Mouse (Mus musculus): ENCODE results near the gene Cplane1.
A peak's percentile ranks its signal among the peaks of the same experiment; 100 is the strongest.
"Not testable (repeated sequence)": the region's sequence is repeated elsewhere in the genome, so short reads cannot be mapped to it uniquely, and the experiment has no call there.

The Cplane1 gene

DNA sequence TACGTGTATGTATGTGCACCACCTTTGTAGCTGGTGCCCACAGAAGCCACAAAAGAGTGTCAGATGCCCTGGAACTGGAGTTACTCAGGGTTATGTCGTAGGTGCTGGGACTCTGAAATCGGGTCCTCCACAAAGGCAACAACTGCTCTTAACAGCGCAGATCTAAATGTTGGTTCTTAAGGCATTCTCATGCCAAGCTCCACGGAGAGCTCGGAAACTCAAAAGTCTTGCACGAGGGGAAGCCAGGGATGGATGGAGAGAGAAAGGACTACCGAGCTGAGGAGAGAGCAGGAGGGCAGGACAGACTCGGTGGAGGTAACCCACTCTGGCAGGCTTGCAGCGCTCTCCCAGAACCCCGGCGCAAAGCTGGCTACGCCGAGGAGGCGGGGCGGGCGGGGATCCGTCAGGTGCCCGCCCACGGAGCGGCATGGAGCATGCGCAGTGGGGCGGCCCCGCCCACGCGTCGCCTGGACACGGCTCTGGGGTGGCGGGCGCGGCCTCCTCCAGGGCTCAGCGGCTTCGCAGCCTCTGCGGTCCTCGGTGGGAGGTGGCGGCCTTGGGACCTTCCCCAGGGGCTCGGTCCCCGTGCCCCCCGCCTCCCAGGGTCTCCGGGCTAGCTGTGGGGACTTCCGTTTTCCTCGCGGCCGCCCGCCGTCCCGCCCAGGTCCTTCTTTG, at the start of gene Cplane1:
TSS of gene Cplane1 (plus strand) at position 516 of the 675 bp plus-strand sequence.
- DNase-seq (ENCODE audit: low read depth): peak; percentile 97

DNA sequence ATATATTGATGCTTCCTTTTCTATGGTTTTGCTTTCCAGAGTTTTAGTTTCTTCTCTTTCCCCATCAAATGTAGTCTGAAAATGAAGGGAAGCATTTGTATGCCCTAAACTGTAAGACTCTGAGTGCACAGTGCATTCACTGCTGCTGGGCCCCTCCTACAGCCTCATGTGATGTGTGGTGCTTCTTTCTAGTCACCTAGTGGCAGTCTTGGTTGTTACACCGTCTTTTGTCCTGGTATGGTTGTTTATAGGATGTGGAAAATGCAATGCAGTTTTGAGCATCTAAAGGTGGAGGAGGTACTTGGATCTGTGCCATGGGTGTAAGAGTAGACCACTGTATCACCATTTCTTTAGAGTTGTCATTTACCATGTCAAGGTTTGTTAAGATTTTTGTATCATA, 39.6 kb upstream of the Cplane1 start:
- peak; percentile 17 for DNase-seq (ENCODE audit: low read depth)

DNA sequence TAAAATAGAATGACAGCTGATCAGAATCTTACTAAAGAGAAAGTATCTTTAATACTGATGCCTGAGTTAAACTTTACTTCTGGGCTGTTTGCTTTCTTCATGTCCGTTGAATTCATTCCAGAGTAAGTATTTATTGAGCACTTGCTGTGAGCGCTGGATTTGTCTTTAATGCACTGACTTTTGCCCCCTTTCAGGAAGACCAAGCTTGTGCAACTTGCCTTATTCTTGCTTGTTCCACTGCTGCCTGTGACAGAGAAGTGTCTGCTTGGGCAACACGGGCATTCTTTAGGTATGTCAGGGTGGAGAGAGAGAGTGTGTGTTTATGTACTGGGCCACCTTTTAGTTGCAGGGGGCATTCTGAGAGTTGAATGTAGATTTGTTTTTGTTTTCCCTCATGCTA, 37.6 kb upstream of the Cplane1 start:
- no peak for DNase-seq (ENCODE audit: low read depth)

DNA sequence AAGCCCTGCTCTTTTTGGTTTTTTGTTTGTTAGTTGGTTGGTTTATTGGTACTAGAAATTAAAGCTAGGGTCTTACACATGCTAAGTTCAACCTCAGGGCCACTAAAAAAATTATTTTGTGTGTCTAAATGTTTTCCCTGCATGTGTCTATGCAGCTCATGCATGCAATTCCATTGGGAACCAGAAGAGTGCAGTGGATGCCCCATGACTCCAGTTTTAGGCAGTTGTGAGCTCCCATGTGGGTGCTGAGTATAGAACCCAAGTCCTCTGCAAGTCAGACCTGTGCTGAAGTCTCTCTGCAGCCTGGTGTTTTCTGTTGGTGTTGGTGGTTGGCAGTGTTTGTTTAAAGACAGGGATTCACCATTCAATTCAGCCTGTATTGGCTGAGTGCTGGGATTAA, 37.1 kb upstream of the Cplane1 start:
- no peak for DNase-seq (ENCODE audit: low read depth)

DNA sequence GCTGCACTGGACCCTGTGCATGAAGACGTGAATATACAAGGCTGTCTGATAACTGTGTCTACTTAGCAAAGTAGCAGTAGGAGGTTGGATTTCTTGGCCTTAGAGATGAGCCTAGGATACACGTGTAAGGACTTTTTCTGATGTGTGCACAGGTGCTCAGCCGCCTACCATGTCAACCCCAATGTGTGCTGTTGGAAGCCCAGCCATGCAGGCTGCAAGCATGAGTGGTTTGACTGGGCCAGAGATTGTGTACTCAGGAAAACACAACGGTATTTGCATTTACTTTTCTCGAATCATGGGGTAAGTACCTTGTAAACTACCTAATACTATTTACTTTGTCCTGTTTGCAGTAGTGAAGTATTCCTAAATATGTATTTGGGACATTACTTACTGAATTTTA, 33.3 kb upstream of the Cplane1 start:
- no peak for DNase-seq (ENCODE audit: low read depth)

DNA sequence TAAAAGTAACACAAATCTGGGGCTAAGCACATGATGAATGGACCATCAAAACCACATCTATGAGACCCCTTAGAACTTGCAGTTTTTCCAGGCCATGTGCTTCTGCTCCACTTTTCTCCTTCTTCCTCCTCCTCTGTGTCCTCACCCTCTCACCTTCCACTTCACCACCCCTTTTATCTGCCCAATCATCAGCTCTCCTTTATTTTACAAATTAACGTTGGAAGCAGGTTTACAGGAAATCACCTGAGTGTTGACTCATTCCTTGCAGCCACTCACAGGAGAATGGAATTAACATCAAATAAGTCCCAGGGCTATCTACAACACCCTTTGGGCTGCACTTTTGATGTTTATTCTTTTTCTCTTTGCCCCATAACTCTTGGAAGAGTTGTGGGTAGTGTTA, 7.1 kb upstream of the Cplane1 start:
- no peak for DNase-seq (ENCODE audit: low read depth)

DNA sequence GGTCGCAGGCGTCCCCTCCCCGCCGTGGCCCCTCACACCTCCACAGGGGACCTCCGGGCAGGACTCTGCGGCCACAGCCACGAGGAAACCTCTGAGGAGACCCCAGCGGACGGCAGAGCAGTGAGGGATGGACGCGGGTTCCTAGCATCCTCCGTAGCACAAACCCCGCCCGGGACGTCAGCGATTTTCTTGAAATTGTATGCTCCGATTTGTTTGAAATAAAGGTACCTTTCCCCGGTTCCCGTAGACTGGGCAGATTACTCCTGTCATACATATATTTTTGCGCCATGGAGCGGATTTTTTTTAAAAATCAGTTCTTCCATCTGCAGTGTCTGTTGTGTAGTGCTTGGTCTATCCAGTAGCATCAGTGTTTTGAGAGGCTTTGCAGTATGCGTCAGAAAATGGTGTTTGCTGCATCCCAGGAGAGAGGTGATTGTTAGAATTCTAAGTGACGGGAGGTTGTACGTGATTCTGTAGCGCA, 400 bp downstream of the Cplane1 start:
- peak; percentile 53 for DNase-seq (ENCODE audit: low read depth)

DNA sequence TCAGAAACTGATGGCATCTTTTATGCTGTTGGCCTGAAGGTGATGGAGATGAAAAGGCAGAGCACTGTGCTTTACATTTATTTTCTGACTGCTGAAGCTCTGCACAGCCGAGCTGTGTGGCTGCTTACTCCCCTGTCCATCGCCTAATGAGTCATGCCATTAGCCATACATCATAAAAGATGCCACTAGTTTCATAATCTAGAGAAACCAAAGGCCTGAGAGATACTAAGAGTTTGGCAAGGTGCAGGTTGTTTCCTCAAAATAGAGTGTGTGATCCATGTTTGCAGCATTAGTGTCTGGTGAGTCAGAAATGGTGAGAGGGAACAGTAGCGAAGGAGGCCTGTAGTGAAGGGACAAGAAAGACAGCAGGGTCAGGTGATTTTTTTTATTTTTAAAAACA, 20.7 kb downstream of the Cplane1 start:
- DNase-seq (ENCODE audit: low read depth): peak; percentile 61

DNA sequence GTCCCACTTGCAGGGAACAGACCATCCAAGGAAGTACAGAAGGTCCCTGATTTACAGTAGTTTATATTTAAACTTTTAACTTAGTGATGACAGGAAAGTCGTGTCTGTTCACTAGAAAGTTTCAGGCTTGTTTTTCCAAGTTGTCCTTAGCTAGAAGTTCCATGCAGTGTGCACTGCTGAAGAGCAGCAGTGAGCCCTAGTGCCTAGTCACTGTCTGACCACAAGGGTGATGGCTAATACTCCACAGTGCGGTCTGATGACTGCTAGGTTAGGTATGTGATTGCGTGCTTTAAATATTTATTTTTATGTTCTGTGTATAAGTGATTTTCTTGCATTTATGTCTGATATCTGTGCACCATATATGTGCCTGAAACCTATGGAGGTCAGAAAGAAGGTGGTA, 21.5 kb downstream of the Cplane1 start:
- DNase-seq (ENCODE audit: low read depth): peak; percentile 76

DNA sequence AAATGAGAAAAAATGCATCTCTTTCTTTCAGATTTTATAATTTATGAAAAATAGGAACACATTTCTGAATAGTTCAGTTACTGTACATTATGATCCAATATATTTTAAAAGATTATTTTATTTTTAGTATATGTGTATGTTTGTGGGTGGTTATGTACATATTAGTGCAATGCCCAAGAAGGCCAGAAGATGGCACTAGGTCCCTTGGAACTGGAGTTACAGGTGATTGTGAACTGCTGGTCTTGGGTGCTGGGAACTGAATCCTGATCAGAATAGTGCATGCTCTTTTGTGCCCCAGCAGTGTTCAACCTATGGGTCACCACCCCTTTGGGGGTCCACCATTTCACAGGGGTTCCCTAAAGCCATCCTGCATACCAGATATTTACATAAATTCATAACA, 31.4 kb downstream of the Cplane1 start:
- peak; percentile 15 for DNase-seq (ENCODE audit: low read depth)

DNA sequence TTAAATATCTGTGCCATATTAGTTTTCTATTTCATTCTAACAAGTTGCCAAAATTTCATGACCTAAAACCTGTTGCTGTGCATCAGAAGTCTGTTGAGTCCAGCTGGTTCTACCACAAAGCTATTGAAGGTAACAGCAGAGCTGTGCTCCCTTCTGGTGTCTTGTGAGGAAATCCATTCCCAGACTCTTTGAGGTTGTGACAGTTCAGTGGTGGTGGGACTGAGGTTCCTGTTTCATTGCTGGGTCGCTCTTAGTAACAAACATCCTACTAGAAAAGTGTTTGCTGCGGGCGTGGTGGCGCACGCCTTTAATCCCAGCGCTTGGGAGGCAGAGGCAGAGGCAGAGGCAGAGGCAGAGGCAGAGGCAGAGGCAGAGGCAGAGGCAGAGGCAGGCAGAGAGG, 39.5 kb downstream of the Cplane1 start:
- no peak for DNase-seq (ENCODE audit: low read depth)

DNA sequence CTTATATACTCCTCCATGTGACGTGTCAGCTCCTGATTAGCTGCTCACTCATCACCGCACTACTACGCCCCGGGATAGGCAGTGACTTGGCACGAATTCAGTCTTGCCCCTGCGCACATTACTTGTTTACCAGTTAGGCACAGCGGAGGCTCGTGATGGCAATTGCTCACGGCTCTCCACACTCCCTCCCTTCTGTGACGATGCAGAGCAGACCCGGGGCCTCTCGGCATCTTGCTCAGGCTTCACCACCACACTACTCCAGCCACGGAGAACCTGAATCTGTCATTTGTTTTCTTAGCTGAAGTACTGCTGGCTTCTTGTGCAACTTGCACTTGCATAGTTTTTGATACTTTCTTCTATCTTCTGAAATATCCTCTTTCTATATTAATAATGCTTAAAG, 45.9 kb downstream of the Cplane1 start:
- DNase-seq (ENCODE audit: low read depth): no peak

DNA sequence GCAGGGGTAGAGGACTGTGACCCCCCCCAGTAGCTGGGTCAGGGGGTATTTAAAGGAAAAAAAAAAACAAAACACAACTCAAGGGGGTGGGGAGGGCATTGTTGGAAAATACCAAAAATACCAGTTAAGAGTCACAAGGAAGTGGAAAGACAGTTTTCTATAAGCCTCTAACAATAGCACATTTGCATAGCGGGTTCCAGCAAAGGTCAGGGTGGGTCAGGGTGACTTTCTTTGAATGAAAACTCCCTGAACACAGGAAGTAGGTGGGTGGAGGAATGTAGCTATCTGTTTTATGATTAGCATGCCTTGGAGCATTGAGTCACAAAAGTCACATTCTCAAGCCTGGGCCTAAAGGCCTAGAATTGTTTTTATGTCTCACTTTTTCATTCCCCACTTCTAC, 65.3 kb downstream of the Cplane1 start:
- DNase-seq (ENCODE audit: low read depth): not testable (repeated sequence)

DNA sequence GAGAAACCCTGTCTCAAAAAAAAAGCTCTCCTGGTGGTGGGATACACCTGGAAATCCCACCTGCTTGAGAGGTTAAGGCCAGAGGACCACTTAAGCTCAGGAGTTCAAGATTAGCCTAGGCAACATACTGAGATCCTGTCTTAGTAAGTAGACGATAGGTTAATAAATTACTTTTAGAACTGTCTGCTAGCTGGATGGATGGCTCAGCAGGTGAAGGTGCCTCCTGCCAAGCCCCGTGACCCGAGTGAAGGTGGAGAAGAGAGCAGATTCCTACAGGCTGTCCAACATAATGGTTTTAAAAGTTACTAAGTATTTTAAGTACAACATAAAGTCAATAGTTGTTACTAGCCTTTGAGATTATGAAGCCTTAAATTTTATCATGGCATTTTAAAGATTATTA, 97.0 kb downstream of the Cplane1 start:
- no peak for DNase-seq (ENCODE audit: low read depth)

DNA sequence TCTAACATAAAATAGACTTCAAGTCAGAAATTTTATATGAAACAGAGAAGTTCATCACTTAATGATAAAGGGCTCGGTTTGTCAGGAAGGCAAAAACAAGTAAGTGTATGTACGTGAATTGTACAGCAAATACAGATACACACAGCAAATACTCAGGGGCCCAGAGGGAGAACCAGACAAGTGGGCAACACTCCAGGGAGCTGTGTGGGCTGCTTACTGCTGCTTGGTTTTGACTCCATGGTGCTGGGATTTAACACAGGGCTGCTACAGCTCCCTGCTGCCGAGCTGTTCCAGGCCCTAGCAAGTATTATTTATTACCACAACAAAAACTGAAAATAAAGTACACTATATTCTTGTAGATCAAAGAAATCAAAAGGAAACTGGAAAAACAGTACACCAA, 98.3 kb downstream of the Cplane1 start:
- no peak for DNase-seq (ENCODE audit: low read depth)

DNA sequence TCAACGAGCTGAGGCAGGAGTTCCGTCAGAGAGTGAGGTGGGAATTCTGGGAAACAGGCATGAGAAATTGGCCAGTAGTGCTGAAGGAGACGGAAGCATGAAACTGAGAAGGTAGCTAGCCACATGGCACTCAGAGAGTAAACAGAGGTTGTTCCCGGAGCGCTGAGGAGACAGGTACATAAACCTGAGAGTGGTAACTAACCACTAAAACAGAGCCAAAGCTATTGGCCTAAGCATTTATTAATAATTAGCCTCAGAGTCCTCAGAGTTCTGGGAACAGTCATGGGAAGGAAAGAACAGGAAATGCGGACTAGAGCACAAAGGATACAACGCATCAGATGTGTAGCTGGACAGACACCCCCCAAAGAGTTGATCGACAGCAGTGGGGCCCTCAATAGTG, 99.3 kb downstream of the Cplane1 start:
- no peak for DNase-seq (ENCODE audit: low read depth)

DNA sequence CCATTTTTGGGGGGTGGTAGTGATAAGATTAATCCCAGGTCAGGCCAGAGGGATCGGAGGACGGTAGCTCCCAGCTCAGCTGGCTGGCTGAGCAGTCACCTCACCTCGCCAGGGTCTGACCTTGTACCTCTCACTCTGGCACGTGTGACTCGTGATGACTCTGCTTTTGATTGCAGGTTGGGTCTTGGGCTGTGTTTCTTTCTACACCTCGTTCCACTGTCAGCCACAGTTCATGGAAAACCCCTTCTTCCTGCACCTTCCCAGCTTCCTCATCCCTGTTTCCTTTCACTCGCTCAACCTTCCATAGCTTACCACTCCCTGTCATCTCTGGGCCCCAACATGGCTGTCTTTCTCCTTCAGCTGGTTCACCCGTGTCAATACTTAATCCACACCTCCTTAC, 103.0 kb downstream of the Cplane1 start:
- DNase-seq (ENCODE audit: low read depth): no peak

DNA sequence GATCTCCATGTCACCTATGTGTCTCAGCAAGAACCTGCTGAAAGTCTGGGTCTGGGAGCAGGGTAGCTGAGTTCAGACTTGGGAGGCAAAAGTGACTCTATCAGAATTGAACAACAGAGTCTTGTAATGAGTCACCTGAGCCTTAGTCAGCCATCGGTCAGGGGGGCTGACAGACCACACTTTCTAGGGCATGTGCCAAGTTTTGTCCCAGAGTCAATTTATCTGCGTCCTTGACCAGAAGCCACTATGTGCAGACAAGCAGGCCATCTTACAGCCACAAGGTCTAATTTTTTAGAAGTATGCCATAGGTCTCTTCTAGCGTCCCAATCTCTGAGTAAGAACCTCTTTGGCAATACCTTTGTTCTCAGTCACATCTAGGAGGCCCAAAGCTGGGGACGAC, 109.0 kb downstream of the Cplane1 start:
- peak; percentile 61 for DNase-seq (ENCODE audit: low read depth)

DNA sequence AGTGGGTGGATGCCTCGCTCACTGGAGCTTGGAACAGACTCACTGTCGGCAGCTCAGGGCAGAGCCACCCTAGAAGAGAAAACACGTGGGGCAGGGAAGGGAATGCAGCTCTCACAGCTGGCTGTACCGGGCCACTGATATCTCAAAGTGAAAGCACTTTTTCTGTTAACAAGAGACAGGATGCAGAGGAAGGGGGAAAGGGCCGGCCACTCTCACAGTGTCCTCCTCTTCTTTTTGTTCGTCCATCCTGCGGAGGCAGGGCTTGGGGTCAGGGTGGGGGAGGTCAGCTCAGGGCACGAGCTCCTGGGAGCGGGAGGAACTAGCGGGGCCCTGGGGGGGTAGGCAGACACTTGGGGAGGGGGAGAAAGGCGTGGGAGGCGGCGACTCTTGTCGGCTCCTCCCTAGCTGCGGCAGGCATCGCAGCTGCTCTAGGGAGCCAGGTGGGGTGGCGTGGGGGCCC, 110.4 kb downstream of the Cplane1 start:
- DNase-seq (ENCODE audit: low read depth): peak; percentile 23

DNA sequence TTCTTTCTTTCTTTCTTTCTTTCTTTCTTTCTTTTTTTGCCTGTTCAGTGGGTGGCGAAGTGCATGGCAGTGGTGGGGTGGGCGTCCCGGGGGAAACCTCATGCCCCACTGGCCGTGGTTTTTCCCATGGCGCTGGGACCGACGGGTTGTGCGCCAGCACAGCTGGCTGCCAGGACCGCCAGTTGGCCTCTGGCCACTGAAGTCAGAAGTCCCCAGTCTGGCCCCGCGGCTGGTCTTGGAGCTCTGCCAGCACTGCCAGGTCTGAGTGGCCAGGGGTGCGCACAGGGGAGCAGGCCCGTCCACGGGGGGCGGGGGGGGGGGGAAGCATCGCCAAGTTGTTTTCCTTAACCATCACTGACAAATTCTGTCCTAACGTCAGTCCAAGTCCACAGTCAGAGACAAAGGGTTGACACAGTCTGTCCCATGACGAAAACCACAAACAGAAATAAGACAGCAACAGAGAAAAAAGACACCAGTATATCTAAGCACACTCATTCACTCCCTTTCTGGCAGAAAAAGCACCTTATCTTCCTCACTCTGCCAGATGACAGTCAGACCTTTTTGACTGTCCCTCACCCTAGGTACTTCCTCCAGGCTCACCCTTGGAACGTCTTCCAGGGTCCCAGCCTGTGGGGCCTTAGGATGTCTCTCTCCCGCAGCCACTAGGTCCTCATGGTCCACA, 111.2 kb downstream of the Cplane1 start:
- peak; percentile 56 for DNase-seq (ENCODE audit: low read depth)

DNA sequence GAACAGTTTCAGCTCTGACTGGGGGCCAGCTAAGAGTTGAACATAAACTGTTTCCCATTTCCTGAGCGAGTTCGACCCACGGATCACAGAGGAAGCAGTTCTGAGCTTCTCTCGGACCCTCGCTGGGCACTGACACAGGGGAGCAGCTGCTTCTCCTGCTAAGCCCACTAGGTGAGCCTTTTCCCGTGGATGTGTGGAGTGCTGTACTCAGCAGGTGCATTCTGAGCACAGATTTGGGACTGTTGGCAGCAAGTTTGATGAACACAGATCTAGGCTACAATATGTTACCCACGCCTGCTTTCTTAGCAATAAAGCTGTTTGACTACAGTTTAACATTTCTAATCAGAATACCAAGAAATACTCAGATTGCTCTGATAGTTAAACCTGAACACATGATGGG, 112.8 kb downstream of the Cplane1 start:
- DNase-seq (ENCODE audit: low read depth): no peak

DNA sequence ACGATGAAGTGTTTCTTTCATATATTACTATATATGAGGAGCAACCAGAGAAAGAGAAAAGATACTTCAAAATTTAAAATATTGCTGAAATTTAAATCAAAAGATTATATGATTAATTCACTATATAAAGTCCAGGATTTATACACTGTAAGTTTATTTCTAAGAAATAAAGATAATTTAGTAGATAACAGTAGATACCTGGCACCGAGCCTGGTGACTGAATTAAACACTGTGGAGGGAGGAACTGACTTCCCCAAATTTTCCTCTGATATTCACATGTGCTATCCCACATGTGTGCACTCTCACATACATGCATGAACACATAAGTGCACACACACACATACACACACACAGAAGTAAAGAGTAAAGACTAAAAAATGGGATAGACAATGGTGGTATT, 113.2 kb downstream of the Cplane1 start:
- DNase-seq (ENCODE audit: low read depth): no peak

DNA sequence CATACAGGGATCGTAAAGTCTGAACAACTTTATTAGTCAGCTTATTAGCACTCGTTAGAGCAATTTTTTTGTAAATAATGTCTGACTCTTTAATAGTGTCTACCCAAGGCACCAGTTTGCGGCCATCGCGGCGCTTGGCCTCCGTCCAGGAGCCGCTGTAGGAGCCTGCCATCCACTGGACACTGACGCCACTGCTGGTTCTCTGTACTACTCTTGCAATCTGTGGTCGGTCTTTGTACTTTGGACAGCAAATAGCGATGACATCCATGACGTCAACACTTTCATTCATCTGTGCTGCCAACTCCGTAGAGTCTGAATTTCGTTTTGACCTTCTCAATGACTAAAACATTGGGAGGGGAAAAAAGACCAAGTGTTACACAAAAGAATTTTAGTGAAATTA, 122.3 kb downstream of the Cplane1 start:
- no peak for DNase-seq (ENCODE audit: low read depth)

DNA sequence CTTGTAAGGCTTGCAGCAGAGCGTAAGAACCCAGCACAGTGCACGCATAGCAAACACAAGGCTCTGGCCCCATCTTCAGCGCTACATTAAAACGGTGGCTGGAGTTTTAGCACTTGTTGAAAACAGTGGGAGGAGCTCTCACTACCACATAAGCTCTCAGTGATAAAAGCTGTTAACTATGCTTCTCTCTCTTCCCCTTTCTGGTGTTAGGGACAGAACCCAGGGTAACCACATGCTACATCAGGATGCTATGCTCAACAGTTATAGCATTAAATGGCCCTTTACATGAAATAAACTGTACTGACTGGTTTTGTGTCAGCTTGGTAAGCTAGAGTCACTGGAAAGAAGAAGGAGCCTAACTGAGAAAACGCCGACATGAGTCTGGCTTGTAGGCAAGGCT, 125.2 kb downstream of the Cplane1 start:
- DNase-seq (ENCODE audit: low read depth): no peak
